Mouse (Mus musculus): ENCODE measurements around the gene AI413582.
A peak's percentile ranks its signal among the peaks of the same experiment; 100 is the strongest.

Gene AI413582

DNA sequence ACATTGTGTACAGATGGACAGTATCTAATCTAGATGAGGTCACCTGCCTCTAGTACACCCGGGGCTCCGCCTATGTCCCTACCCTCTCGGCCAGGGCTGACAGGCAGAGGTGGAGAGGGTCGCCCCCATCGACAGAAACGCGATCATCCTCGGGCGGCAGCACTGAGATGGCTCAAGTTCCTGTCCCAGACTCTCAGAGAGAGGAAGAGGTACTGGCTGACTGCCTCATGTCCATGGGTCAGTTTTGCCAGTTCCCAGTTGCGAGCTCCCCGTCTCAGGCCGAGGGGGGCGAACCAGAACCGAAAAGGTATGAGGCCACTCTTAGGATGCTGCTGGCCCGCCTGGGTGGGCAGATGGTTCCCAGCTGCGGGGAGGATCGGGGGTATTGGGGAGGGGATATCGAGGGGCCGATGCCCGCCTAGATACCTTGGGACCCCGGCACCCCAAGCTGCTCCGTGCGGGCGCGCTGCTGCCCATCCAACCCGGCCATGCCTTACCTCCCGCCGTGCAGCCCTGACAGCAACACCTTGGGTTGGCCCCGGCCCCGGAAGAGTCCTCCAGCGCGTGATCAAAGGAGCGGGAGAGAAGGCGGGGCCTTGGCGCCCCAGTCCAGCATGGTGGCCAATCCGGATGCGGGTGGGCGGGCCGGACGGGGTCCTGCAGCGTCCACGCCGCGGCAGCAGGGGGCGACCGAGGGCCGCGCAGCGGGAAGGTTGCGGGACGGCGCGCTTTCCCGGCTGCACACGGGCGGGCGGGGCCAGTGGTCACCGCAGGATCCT, at the start of gene AI413582:
TSS of gene AI413582 (minus strand) at position 594 of the 779 bp plus-strand sequence.
- peak; percentile 86 for DNase-seq (ENCODE audit: low read depth, low spot score)

GRCm38 (mm10) chr17:27613016-27613415, 47.5 kb upstream of the AI413582 start:
- no peak for DNase-seq (ENCODE audit: low read depth, low spot score)

DNA sequence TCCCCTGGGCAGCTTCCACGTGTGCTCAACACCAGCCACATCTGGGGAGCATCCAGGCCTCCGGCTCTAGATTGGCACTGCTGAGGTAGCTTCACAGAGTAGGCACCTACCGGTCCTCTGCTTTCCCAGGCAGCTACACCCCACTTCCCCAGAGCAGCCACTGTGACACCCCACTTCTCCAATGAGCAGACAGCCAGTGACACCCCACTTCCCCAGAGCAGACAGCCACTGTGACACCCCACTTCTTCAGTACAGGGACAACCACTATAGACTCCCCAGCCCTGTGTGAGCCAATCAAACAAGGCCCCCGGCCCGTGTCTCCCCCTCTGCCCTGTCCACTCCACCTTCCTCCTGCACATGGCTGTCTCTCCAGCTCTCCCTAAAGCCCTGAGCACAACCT, 46.4 kb upstream of the AI413582 start:
- DNase-seq (ENCODE audit: low read depth, low spot score): no peak

GRCm38 (mm10) chr17:27611519-27611884, 45.9 kb upstream of the AI413582 start:
- DNase-seq (ENCODE audit: low read depth, low spot score): no peak

- DNase-seq (ENCODE audit: low read depth, low spot score): no peak
Observed at GRCm38 (mm10) chr17:27610679-27611518, 45.3 kb upstream of the AI413582 start.

DNA sequence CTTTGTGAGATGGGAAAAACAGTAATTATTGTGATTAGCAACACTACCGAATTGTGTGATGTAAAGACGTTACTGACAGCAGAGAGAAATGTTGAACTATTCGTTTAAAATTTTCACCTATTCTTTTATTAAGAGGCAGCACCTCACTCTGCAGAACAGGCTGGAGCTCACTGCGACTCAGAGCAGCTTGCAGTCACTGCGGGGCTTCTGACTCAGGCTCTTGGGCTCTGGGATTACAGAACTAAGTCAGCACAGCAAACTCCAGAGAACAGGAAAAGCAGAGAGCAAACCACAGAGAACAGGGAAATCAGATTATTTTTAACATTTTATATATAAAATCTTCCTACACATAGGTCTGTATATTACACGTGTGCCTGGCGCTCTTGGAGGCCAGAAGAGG, 44.0 kb upstream of the AI413582 start:
- no peak for DNase-seq (ENCODE audit: low read depth, low spot score)

DNA sequence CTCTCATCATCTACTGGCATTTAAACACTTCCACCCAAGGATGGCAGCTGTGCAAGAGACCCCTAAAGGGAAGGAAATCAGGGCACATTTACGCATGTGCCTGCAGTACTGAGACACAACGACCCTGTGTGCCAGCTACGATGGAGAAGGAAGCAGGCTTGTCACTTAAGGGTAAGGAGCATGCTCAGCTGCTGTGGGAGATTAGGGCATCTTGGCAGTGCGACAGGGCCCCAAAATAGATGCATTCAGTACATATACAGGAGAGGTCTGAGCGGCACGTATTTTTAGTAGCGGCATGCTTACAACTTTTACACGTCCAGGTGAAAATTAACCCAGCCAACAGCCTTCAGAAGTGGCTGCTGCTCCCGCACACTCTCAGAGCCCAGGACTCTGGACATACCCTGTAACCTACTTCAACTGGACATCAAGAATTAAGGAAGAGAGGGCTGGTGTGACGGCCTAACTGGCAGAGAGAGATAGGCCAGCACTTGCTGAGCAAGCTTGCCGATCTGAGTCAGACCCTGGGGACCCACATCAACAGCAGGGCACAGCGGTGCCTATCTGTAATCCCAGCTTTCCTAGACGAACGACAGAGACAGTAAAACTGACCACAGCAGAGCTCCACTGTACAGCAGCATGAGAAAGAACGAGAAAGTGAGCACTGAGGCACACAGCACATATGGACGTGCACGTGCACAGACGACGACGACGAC, 38.1 kb upstream of the AI413582 start:
- DNase-seq (ENCODE audit: low read depth, low spot score): no peak

DNA sequence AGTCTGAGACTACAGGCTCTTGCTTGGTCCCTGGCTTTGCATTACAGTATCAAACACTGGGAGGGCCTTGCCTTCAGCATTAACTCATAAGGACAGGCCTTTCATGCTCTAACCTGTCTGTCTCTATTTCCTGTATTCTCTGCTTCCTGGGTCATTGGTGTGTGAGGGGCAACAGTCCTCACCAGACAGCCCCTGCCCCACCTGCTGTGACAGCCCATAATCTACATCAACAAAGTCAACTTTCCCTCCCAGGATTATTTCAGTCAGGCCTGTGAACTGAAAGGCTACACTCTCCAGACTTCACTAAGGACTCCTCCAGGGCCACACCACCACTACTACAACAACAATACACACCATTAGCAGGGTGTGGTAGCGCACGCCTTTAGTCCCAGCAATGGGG, 37.5 kb upstream of the AI413582 start:
- no peak for DNase-seq (ENCODE audit: low read depth, low spot score)

DNA sequence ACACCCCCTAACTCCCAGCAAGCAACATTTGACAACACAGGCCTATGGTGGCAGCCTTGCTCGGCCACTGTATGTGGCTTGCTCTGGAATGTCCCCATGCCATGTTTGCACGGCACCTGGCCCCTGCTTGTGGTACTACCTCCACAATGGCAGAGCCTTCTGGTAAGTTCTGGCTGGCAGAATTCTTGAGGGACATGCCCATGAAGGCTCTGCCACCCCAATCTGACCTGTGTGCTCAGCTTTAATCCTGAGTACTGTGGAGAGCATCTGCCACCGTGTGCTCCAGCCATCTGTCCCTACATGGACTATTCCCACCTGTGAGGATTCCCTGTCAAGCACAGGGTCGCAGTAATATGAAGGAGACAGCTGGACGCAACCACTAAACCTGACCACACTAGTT, 35.3 kb upstream of the AI413582 start:
- DNase-seq (ENCODE audit: low read depth, low spot score): no peak

GRCm38 (mm10) chr17:27600286-27600685, 34.7 kb upstream of the AI413582 start:
- DNase-seq (ENCODE audit: low read depth, low spot score): no peak

- DNase-seq (ENCODE audit: low read depth, low spot score): no peak
Observed at GRCm38 (mm10) chr17:27596376-27597190, 31.0 kb upstream of the AI413582 start.

GRCm38 (mm10) chr17:27595659-27596375, 30.3 kb upstream of the AI413582 start:
- no peak for DNase-seq (ENCODE audit: low read depth, low spot score)

DNA sequence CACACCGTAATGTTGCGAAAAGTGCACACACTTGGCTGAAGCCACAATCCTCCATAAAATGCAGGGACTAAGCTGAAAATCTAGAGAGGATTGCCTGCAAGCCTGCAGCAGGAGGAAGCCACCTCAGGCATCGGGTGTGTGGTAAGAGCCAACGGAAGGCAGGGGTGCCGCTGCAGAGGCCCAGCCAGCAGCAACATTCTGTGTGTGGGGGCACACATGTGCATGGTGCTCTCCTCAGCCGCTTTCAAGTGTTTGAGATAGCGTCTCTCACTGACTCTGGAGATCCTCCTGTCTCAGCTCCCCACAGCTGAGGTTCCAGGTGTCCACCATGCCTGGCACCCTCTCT, 27.0 kb upstream of the AI413582 start:
- DNase-seq (ENCODE audit: low read depth, low spot score): no peak

GRCm38 (mm10) chr17:27591826-27592564, 26.4 kb upstream of the AI413582 start:
- no peak for DNase-seq (ENCODE audit: low read depth, low spot score)

- DNase-seq (ENCODE audit: low read depth, low spot score): no peak
Observed at GRCm38 (mm10) chr17:27588231-27588630, 22.7 kb upstream of the AI413582 start.

DNA sequence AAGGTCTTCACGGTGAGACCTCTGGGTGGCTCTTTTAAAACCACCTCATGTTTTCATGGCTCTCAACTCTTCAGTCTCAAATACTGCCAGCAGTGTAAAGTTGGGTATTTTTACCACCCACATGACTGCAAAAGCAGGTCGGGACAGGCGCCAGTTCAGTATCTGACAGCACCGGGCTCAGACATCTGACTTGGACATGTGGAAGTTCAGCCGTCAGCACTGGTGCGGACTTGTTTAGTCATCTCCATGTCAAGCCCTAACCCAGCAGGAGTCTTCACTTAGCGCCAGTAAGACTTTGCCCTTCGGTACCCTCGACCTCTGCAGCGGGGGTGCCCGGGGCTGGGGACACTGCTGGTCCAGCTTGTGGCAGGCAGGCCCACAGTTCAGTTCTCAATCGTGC, 21.7 kb upstream of the AI413582 start:
- no peak for DNase-seq (ENCODE audit: low read depth, low spot score)

GRCm38 (mm10) chr17:27586661-27587060, 21.1 kb upstream of the AI413582 start:
- no peak for DNase-seq (ENCODE audit: low read depth, low spot score)

- no peak for DNase-seq (ENCODE audit: low read depth, low spot score)
Observed at GRCm38 (mm10) chr17:27583185-27583894, 17.8 kb upstream of the AI413582 start.

DNA sequence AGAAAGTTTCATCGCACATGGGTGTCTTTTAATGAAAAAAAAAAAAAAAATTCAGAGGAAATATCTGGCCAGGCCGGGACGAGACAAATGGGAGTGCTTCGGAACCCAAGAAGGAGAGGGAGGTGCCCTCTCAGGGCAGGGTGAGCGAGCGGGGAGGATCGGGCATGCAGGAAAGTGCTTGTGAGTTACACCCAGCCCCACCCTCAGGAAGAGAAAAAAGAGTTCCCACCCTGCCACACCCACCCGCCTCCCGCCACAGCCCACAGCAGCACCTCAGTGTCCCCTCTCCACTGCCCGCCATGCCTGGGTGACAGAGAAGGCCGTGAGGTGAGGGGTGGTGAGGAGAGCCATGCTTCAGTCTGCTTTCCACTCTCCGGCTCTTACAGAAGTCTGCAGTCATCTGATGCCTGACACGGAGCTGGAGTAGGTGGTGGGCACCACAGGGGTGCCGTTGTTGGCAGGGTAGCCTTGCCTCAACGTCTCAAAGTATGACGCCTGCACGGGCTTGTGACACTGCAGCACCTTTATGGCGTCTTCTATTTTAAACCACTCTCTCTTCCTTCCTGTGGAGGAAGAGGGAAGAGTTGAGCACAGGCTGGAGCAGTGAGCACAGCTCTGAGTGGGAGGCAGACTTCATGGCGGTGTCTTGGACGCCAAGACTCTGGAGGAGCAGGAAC, 15.0 kb upstream of the AI413582 start:
- DNase-seq (ENCODE audit: low read depth, low spot score): no peak
